Mouse (Mus musculus) splenic B cell, adult 2 months (primary cell): ENCODE data around the gene Scaf1.
A peak's percentile ranks its signal among the peaks of the same experiment; 100 is the strongest.

ENCODE experiments used
- DNase-seq: peaks from one replicate; pipeline ENCODE4 v3.0.0-alpha.2; 2011; ENCODE audit warnings: low read depth, low spot score
- H3K27me3 ChIP-seq: 2 replicates; pipeline ENCODE4 v1.6.1; 2012; ENCODE audit warnings: mild to moderate bottlenecking, low read length, moderate library complexity, mixed read lengths; ENCODE audit not compliant: control insufficient read depth, poor library complexity, insufficient read depth, severe bottlenecking
- H3K36me3 ChIP-seq: 2 replicates; pipeline ENCODE4 v1.6.1; 2012; ENCODE audit warnings: mild to moderate bottlenecking, low read length, moderate library complexity, mixed read lengths; ENCODE audit not compliant: control insufficient read depth, poor library complexity, insufficient read depth, severe bottlenecking

The Scaf1 gene

GRCm38 (mm10) chr7:45015957-45016612 lies at the start of gene Scaf1:
TSS of gene Scaf1 (minus strand) at chr7:45016363.
- peak; percentile 99 for DNase-seq
- H3K36me3 ChIP-seq = peaks cover 2% of the 10 kb centered on the region; the same call in 1 of the 2 replicates
- no peaks in the 10 kb centered on the region for H3K27me3 ChIP-seq

- Histone ChIP-seq H3K36me3 (no peaks in the 10 kb centered on the region), H3K27me3 (no peaks in the 10 kb centered on the region)
- peak; percentile 97 for DNase-seq
Observed at GRCm38 (mm10) chr7:45062239-45062835, 46.2 kb upstream of the Scaf1 start, which contains the start of the genes Nosip and Prrg2. TSS of gene Nosip (plus strand) at chr7:45062429. TSS of gene Prrg2 (minus strand) at chr7:45062677.

GRCm38 (mm10) chr7:45061532-45062075 lies 45.4 kb upstream of the Scaf1 start:
- DNase-seq = no peak
- Histone ChIP-seq H3K27me3 (no peaks in the 10 kb centered on the region), H3K36me3 (no peaks in the 10 kb centered on the region)

GRCm38 (mm10) chr7:45060632-45061122 lies 44.5 kb upstream of the Scaf1 start:
- Histone ChIP-seq H3K36me3 (no peaks in the 10 kb centered on the region), H3K27me3 (no peaks in the 10 kb centered on the region)
- DNase-seq = no peak

DNA sequence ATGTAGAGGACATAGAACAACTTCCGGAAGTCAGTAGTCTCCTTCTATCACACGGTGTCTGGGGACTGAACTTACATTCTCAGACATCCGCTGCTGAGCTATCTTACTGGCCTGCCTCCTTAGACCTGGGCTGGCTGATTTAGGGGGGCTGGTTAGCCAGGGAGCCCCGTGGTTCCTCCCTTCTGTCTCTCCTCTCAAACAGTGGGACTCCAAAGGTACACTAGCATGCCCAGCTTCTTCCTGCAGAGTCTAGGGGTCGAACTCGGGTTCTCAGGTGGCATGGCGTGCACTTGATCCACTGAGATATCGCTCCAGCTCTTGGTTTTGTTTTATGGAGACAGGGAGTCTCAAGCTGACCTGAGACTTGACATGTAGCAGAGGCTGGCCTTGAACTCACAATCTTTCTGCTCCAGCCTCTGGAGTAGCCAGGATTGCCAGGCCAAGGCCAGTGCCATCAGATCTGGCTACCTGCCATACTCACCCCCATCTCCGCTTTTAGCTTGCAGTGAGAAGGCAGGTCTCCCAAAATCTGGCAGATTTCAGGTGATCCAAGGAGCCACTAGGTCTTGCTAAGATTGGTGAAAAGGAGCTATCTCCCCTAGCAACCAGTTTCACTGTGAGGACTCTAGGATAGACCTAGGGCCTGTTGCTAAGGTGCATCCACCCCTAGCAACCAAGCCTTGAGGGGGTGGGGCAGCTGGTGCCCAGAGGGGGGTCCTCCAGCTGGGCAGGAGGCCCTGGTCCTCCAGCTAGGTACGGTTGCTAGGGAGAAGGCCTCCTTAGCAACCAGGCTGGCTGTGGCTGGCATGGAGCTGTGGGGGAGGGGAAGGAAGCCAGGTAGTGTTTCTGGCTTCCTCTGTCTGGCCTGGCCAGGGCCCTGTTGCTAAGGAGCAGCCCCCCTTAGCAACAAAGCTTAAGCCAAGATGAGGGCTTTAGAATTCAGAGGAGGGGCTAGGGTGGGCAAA lies 42.7 kb upstream of the Scaf1 start:
- Histone ChIP-seq H3K36me3 (no peaks in the 10 kb centered on the region), H3K27me3 (no peaks in the 10 kb centered on the region)
- no peak for DNase-seq

GRCm38 (mm10) chr7:45056972-45057348 lies 40.8 kb upstream of the Scaf1 start:
- H3K36me3 ChIP-seq = no peaks in the 10 kb centered on the region
- no peaks in the 10 kb centered on the region for H3K27me3 ChIP-seq
- no peak for DNase-seq

GRCm38 (mm10) chr7:45056329-45056971 lies 40.3 kb upstream of the Scaf1 start:
- Histone ChIP-seq H3K36me3 (no peaks in the 10 kb centered on the region), H3K27me3 (no peaks in the 10 kb centered on the region)
- no peak for DNase-seq

GRCm38 (mm10) chr7:45053931-45054510 lies 37.9 kb upstream of the Scaf1 start:
- DNase-seq = peak; percentile 97
- H3K27me3 ChIP-seq = no peaks in the 10 kb centered on the region
- H3K36me3 ChIP-seq = peaks cover 6% of the 10 kb centered on the region

DNA sequence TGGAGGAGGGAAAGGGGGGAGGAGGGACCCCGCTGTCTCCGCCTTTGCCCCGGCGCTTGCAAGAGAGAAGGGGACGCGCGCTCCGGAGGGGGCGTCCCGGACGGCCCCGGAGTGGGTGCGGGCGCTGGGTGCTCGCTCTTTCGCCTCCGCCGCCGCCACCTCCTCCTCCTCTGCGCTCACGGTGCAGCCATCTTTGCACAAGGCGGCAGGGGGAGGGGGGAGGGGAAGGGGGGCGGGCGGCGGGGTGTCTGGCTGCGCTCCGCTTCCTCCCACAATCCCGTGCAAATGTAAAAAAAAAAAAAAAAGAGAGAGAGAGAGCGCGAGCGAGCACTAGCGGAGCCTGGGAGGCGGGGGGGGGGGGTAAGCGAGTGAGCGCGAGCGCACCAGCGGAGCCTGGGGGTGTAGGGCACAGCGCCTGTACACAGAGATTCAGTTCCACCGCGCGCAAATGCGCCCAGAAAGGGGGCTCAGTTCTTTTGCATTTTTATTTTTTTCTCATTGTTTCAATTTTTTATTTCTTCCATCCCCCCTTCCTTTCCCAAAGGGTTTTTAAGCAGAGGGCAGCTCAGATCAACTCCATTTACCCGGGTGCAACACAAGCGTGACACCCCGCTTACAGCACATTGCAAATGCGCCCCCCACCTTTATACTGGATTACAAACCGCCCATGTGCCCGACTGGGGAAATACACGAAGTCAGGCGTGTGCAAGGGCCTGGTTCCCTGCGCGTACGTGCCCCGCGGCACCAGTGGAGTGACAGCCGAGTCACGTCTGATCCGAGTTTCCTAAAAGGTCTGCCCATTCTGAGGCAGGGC lies 37.2 kb upstream of the Scaf1 start:
- no peaks in the 10 kb centered on the region for H3K27me3 ChIP-seq
- peaks cover 6% of the 10 kb centered on the region for H3K36me3 ChIP-seq
- peak; percentile 84 for DNase-seq

DNA sequence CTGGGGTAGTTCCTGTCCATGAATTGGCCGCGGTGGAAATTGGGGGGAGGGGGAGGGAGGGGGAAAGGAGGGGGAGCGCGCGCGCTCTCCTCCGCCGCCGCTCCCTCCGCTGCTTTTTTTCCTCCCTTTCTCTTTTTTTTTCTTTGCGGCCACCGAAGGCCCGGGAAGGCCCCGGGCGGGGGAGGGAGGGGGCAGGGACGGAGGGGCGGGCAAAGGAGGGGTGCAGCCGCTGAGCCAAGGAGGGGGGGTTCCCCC lies 36.6 kb upstream of the Scaf1 start, which contains the start of gene Prr12:
Gene Prr12 (minus strand): TSS at position 20 of the 255 bp plus-strand sequence.
- peaks cover 11% of the 10 kb centered on the region for H3K36me3 ChIP-seq
- no peaks in the 10 kb centered on the region for H3K27me3 ChIP-seq
- DNase-seq = no peak

DNA sequence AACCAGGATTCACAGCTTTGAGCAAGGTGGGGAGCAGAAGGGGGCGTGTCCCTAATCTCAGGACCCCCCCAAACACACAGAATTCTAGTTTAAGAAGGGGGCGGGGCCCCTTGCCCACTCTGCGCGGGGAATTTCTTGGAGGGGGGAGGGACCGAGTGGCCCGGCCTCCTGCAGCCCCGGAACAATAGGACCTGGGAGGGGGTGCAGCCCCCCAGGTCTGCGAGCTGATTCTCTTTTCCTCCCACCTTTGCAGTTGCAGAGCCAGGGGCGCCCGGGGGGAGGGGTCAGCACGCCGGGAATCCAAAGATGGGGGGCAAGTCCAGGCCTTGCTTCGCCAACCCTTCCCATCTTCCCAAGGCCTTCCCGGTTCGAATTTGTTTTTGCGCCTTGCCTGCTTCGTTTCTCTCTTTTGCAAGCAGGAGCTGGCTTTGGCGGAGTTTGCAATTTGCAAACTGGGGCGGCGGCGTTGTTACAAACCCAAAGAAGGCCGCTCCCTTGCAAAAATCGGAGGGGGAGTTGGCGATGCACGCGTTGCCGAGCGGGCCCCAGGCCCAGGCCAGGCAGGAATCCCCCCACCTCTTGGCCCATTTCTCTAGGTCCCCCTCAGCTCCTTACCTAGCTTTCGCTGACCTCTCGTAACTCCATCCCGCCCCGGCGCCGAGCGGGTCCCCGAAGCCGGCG lies 36.2 kb upstream of the Scaf1 start:
- DNase-seq = peak; percentile 29
- H3K27me3 ChIP-seq = no peaks in the 10 kb centered on the region

GRCm38 (mm10) chr7:45051601-45051974 lies 35.4 kb upstream of the Scaf1 start:
- H3K36me3 ChIP-seq = peaks cover 18% of the 10 kb centered on the region
- no peak for DNase-seq
- no peaks in the 10 kb centered on the region for H3K27me3 ChIP-seq

More for the DNA sequence above, 36.2 kb upstream of the Scaf1 start:
- H3K36me3 ChIP-seq = peaks cover 15% of the 10 kb centered on the region
